ENCODE assay signal across 21 mouse cellular contexts in genomic region chr12:82457609-82458008, GRCm38 (mm10).
DNase-seq lines count a peak whose midpoint lies in the region; ATAC-seq and TF ChIP-seq lines count a peak whose summit lies in the region.
"Had no signal": no experiment of that assay in that cellular context is flagged by ENCODE, and none has a peak within 500 bp of the region (broad histone marks: within the 10 kb centered on the region; RNA-seq: fewer than 3 reads in every experiment).

No protein-coding gene starts in this region.

- H3K4me3 ChIP-seq in forebrain, embryonic 16.5 days (replicated peaks; ENCODE audit: low read length) = no peak overlapping the region
- no peak overlapping the region for H3K4me3 ChIP-seq in forebrain, embryonic 13.5 days
- no peak overlapping the region for H3K4me3 ChIP-seq in intestine, postnatal 0 days (ENCODE audit: low read depth, low read length)
- no peak overlapping the region for H3K4me3 ChIP-seq in intestine, embryonic 16.5 days (ENCODE audit: low read length)
- no peak overlapping the region for H3K4me3 ChIP-seq in layer of hippocampus, adult 2 months
- H3K4me3 ChIP-seq: embryonic facial prominence, embryonic 15.5 days; erythroblast, embryonic 14.5 days; heart, embryonic 10.5 days had no signal

- ATAC-seq in forebrain, embryonic 16.5 days = peak; percentile 38; the same call in 1 of the 2 replicates
- no peak for ATAC-seq in forebrain, embryonic 13.5 days
- 0 out of 2 replicates have a peak, but pooled peaks have one; percentile 22 for ATAC-seq in intestine, postnatal 0 days
- no peak for ATAC-seq in intestine, embryonic 16.5 days
- ATAC-seq: Patski had no signal

- no peak overlapping the region for H3K4me2 ChIP-seq in forebrain, embryonic 16.5 days (ENCODE audit: low read length)
- H3K4me2 ChIP-seq in forebrain, embryonic 13.5 days = no peak overlapping the region
- H3K4me2 ChIP-seq in intestine, postnatal 0 days (replicated peaks; ENCODE audit: low read depth) = no peak overlapping the region
- no peak overlapping the region for H3K4me2 ChIP-seq in intestine, embryonic 16.5 days (ENCODE audit: low read depth, low read length)
- H3K4me2 ChIP-seq: embryonic facial prominence, embryonic 15.5 days; hindbrain, embryonic 14.5 days had no signal

- H3K36me3 ChIP-seq in forebrain, embryonic 16.5 days (ENCODE audit: control insufficient read depth, insufficient read depth) = no peaks in the 10 kb centered on the region
- peaks cover 4% of the 10 kb centered on the region; the same call in 1 of the 2 replicates for H3K36me3 ChIP-seq in forebrain, embryonic 13.5 days (ENCODE audit: poor library complexity, severe bottlenecking)
- no peaks in the 10 kb centered on the region for H3K36me3 ChIP-seq in intestine, postnatal 0 days (ENCODE audit: control insufficient read depth, insufficient read depth)
- H3K36me3 ChIP-seq in intestine, embryonic 16.5 days (ENCODE audit: control insufficient read depth, insufficient read depth, low read length) = no peaks in the 10 kb centered on the region

- no peaks in the 10 kb centered on the region for H3K4me1 ChIP-seq in forebrain, embryonic 16.5 days (replicated peaks; ENCODE audit: control insufficient read depth, insufficient read depth, low read length)
- H3K4me1 ChIP-seq in forebrain, embryonic 13.5 days = no peaks in the 10 kb centered on the region
- no peaks in the 10 kb centered on the region for H3K4me1 ChIP-seq in intestine, postnatal 0 days (replicated peaks; ENCODE audit: control insufficient read depth, insufficient read depth, low read length)
- H3K4me1 ChIP-seq in intestine, embryonic 16.5 days (ENCODE audit: control insufficient read depth, insufficient read depth, low read length) = no peaks in the 10 kb centered on the region
- H3K4me1 ChIP-seq: embryonic facial prominence, embryonic 15.5 days had no signal

- TF ChIP-seq CTCF in intestine, postnatal 0 days (IDR thresholded peaks at IDR 0.05; ENCODE audit: low read depth) = no peak
- TF ChIP-seq CTCF in layer of hippocampus, adult 2 months (conservative IDR thresholded peaks at IDR 0.05) = peak; percentile 41

- no peak overlapping the region for H3K27ac ChIP-seq in forebrain, embryonic 16.5 days (ENCODE audit: low read length)
- H3K27ac ChIP-seq in forebrain, embryonic 13.5 days = no peak overlapping the region
- H3K27ac ChIP-seq in intestine, postnatal 0 days (ENCODE audit: low read depth, low read length) = no peak overlapping the region
- H3K27ac ChIP-seq in intestine, embryonic 16.5 days (ENCODE audit: low read length) = no peak overlapping the region
- H3K27ac ChIP-seq in layer of hippocampus, adult 2 months = 0 out of 2 replicates have a peak overlapping the region, but pooled peaks have one; percentile 44
- H3K27ac ChIP-seq: embryonic facial prominence, embryonic 15.5 days; heart, embryonic 10.5 days; hindbrain, embryonic 14.5 days had no signal

- WGBS in forebrain, embryonic 16.5 days = 84% methylated on average over 6 of the region's 6 CpGs
- WGBS in forebrain, embryonic 13.5 days = 87% methylated on average over 6 of the region's 6 CpGs
- 79% methylated on average over 6 of the region's 6 CpGs for WGBS in intestine, postnatal 0 days
- 77% methylated on average over 6 of the region's 6 CpGs for WGBS in intestine, embryonic 16.5 days

- H3K9me3 ChIP-seq in forebrain, embryonic 16.5 days (ENCODE audit: control insufficient read depth, low read length) = no peaks in the 10 kb centered on the region
- no peaks in the 10 kb centered on the region for H3K9me3 ChIP-seq in forebrain, embryonic 13.5 days (replicated peaks)
- H3K9me3 ChIP-seq in intestine, postnatal 0 days (ENCODE audit: control insufficient read depth) = no peaks in the 10 kb centered on the region
- H3K9me3 ChIP-seq in intestine, embryonic 16.5 days (ENCODE audit: control insufficient read depth, low read length) = no peaks in the 10 kb centered on the region
- H3K9me3 ChIP-seq: embryonic facial prominence, embryonic 15.5 days; heart, embryonic 10.5 days had no signal

- H3K9ac ChIP-seq in forebrain, embryonic 16.5 days (replicated peaks; ENCODE audit: low read depth, low read length) = no peak overlapping the region
- H3K9ac ChIP-seq in forebrain, embryonic 13.5 days = no peak overlapping the region
- H3K9ac ChIP-seq in intestine, postnatal 0 days (ENCODE audit: low read depth, low read length) = no peak overlapping the region
- no peak overlapping the region for H3K9ac ChIP-seq in intestine, embryonic 16.5 days (ENCODE audit: low read depth, low read length)
- H3K9ac ChIP-seq: embryonic facial prominence, embryonic 15.5 days; hindbrain, embryonic 14.5 days had no signal

- no peaks in the 10 kb centered on the region for H3K27me3 ChIP-seq in forebrain, embryonic 16.5 days (replicated peaks; ENCODE audit: control insufficient read depth, insufficient read depth, low read length)
- H3K27me3 ChIP-seq in forebrain, embryonic 13.5 days = no peaks in the 10 kb centered on the region
- no peaks in the 10 kb centered on the region for H3K27me3 ChIP-seq in intestine, postnatal 0 days (replicated peaks; ENCODE audit: control insufficient read depth, insufficient read depth, low read length)
- H3K27me3 ChIP-seq in intestine, embryonic 16.5 days (replicated peaks; ENCODE audit: control insufficient read depth, insufficient read depth, low read length) = no peaks in the 10 kb centered on the region
- H3K27me3 ChIP-seq: CH12.LX; embryonic facial prominence, embryonic 15.5 days; Patski had no signal

- no peak for DNase-seq in layer of hippocampus, adult 2 months (ENCODE audit: low spot score in 2 of 2)
- no peak for DNase-seq in layer of hippocampus, adult 9-10 months (ENCODE audit: low spot score)
- DNase-seq in brain, adult 2 months (ENCODE audit: low read depth, low spot score) = peak; percentile 35
- DNase-seq in spleen, postnatal 10 days (ENCODE audit: low spot score in 2 of 2) = no peak
- DNase-seq: adrenal gland, adult 2 months; adrenal gland, postnatal 25 days; embryo, embryonic 11 days; gastrocnemius, postnatal 10 days; heart, adult 18-20 months; heart, postnatal 14 days; kidney, adult 11 months had no signal

Comparison
In these comparisons a context has a peak if more than half of its experiments do, and no peak if none do; other contexts are left out.
1. ATAC-seq: peak in forebrain, embryonic 16.5 days (single experiment) and intestine, postnatal 0 days (single experiment); none in forebrain, embryonic 13.5 days (single experiment) and intestine, embryonic 16.5 days (single experiment).